Mouse (Mus musculus): ENCODE results near the gene Mmgt2. TPM values are rescaled to one million over a fixed set of nuclear protein-coding genes. Genes with fewer than 3 reads are reported as not detected.

Gene Mmgt2
- total RNA-seq, 2 experiments from 2014 or later, result 24.2 to 26.0 TPM

DNA sequence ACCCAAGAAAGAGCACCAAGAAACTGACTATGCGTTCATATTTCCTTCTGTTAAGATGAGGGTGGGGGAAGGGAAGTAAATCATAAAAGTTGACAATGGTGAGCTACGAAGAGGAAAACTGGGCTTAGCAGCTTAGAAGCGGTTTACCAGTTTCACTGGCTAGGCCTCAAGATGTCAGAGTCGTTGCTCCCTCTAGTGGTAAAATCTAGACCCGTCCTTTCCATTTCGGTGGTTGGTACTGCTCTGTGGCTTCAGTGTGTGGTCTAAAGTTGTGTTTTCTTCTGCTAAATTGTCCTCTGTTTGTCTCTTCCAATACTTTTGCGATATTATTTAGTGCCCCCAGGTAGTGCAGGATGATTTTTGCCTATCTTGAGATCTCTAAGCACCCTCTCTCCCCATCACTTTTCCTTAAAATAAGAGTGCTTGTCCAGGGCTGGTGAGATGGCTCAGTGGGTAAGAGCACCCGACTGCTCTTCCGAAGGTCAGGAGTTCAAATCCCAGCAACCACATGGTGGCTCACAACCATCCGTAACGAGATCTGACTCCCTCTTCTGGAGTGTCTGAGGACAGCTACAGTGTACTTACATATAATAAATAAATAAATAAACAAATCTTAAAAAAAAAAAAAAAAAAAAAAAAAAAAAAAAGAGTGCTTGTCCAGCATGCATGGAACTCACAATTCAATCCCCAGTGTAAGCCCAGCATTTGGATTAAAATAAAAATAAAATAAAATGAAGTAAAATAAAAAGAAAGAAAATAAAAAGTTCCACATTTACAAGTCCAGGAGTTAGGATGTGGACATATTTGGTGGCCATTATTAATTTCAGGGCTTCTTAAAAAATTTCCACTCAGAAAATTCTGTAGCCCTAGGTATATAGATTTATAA is 45.1 kb downstream of the Mmgt2 start:
- peak in 1 of 2 experiments; percentile 21 for DNase-seq (ENCODE audit: low spot score in 2 of 2)

- DNase-seq (ENCODE audit: low spot score in 2 of 2), result no peak
These were observed 46.7 kb downstream of the Mmgt2 start for GRCm38 (mm10) chr11:62695126-62695525.

DNA sequence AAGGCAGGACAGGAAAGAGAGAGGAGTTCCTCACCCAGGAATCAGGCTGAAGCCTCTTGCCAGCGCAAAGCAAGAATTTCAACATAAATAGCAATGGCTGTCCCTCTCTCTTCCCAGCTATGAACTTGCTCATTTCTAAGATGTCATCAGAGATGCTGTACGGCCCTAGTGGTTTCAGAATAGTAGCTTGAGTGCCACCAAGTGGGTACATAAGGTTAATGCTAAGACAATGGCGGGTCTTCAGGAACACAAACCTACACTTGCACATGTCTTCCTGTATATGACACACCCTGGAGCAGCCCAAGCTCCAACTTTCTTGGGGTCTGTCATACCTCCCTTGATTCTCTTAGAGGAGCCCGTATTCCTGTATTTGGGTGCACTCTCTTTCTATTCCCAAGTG is 51.3 kb downstream of the Mmgt2 start:
- DNase-seq (ENCODE audit: low spot score in 2 of 2), result no peak

DNA sequence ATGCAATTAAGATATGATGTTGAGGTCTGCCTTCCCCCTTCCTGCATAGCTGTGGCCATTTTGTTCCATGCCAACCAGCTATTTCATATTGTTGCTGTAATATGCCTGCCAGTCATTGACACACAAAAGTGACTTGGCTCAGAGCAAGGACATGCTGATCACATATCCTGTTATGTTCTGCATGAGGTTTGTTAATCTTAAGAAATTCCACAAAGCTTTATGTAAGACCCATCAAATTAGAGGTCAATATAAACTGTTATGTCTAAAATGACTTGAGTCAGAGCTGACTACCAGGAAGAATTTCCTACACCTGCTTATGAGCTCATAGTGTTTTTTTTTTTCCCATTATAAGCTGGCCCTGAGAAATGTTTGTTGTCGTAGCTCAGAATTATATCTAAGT is 52.8 kb downstream of the Mmgt2 start:
- no peak for DNase-seq (ENCODE audit: low spot score in 2 of 2)

GRCm38 (mm10) chr11:62706141-62706540 is 57.7 kb downstream of the Mmgt2 start:
- DNase-seq (ENCODE audit: low spot score in 2 of 2), result no peak

DNA sequence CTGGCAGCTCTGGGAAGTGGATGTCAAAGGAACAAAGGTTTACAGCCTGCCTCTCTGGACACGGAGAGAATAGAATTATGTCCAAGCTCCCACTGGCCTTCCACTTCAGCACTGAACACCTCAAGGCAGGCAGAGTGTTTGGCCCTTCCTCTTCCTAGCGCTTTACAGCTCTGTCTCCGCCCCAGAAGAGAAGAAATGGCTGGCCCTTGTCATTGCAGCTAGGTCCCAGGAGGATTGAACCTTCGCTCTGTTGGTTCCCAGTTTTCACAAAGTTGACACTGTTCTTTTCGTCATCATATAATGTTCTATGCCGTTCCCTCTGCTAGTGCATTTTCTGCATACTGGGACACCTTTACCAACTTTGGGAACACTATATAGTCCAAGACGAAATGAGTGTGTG is 59.8 kb downstream of the Mmgt2 start:
- DNase-seq (ENCODE audit: low spot score in 2 of 2), result no peak

- no peak for DNase-seq (ENCODE audit: low spot score in 2 of 2)
These were observed 62.2 kb downstream of the Mmgt2 start for GRCm38 (mm10) chr11:62710657-62711056.

Other genes with a start within 250 kb of the Mmgt2 start
- 1 to 10 TPM; 5.3 to 6.2 TPM for gene Pigl, start 190.2 kb upstream of the Mmgt2 start, total RNA-seq (2021)
- 100 to 1,000 TPM; 169 to 170 TPM for gene Ncor1, start 190.1 kb upstream of the Mmgt2 start, total RNA-seq (2021)
- 10 to 100 TPM; 13.6 to 22.4 TPM for gene Cenpv, start 109.4 kb upstream of the Mmgt2 start, total RNA-seq (2021)
- 1,000 to 10,000 TPM; 1,167 to 1,215 TPM for gene Ubb, start 97.5 kb upstream of the Mmgt2 start, total RNA-seq (2021)
- gene Trpv2, start 74.2 kb upstream of the Mmgt2 start, total RNA-seq (2021), result 1 to 10 TPM; 3.6 to 4.7 TPM
- 10 to 100 TPM; 29.1 to 31.3 TPM for gene Lrrc75a, start 141 bp upstream of the Mmgt2 start, total RNA-seq (2021)
- 1 to 10 TPM; 3.6 to 4.7 TPM for gene Zfp287, start 83.2 kb downstream of the Mmgt2 start, total RNA-seq (2021)
- not detected for gene Gm10428, start 104.4 kb downstream of the Mmgt2 start, total RNA-seq (2021)
- gene Zfp286, start 140.8 kb downstream of the Mmgt2 start, total RNA-seq (2021), result 1 to 10 TPM; 5.1 to 5.7 TPM
- gene Trim16, start 171.6 kb downstream of the Mmgt2 start, total RNA-seq (2021), result 10 to 100 TPM; 24.1 to 28.3 TPM
- 1 to 10 TPM in 1 of 2 experiments, under 1 TPM in 1; 0.96 to 1.1 TPM for gene Fbxw10, start 198.4 kb downstream of the Mmgt2 start, total RNA-seq (2021)
- gene Tvp23b, start 230.8 kb downstream of the Mmgt2 start, total RNA-seq (2021), result 10 to 100 TPM; 18.9 to 20.4 TPM

Data from gastrocnemius, postnatal 4 days (tissue).